Mouse (Mus musculus) stomach, embryonic 14.5 days (tissue): ENCODE results near the gene Prkcg. TPM values are rescaled to one million over a fixed set of nuclear protein-coding genes. Genes with fewer than 3 reads are reported as not detected.

Experiments
- ATAC-seq: fragments of 200-750 bp; cut with Nextera tagmentation; 2 replicates; pipeline ENCODE4 v1.8.0; 2017; ENCODE audit warnings: low read depth, moderate TSS enrichment; ENCODE audit not compliant: insufficient number of reproducible peaks, insufficient read depth, low FRiP score
- H3K27ac ChIP-seq: fragments of 300-500 bp; sonication (generic); 2 replicates; pipeline ENCODE4 v1.5.1; 2014; ENCODE audit warnings: mild to moderate bottlenecking, low read length, moderate library complexity, mixed read lengths
- H3K27me3 ChIP-seq: fragments of 300-500 bp; sonication (generic); 2 replicates; pipeline ENCODE4 v1.6.1; 2014; ENCODE audit warnings: low read length, control low read depth, mixed read lengths; ENCODE audit not compliant: control insufficient read depth, insufficient read depth
- H3K36me3 ChIP-seq: fragments of 300-500 bp; sonication (generic); 2 replicates; pipeline ENCODE4 v1.6.1; 2014; ENCODE audit warnings: mild to moderate bottlenecking, control low read depth, low read length, moderate library complexity, mixed read lengths; ENCODE audit not compliant: control insufficient read depth, insufficient read depth
- H3K4me1 ChIP-seq: fragments of 300-500 bp; sonication (generic); 2 replicates; pipeline ENCODE4 v1.6.1; 2014; ENCODE audit warnings: low read length, control low read depth, mixed read lengths; ENCODE audit not compliant: control insufficient read depth, insufficient read depth
- H3K4me2 ChIP-seq: fragments of 300-500 bp; sonication (generic); replicated peaks from 2 replicates; pipeline ENCODE4 v1.6.1; 2014; ENCODE audit warnings: low read depth, low read length, control low read depth
- H3K4me3 ChIP-seq: fragments of 300-500 bp; sonication (generic); 2 replicates; pipeline ENCODE4 v1.5.1; 2014; ENCODE audit warnings: low read depth, low read length, control low read depth
- H3K9ac ChIP-seq: fragments of 300-500 bp; sonication (generic); replicated peaks from 2 replicates; pipeline ENCODE4 v1.6.1; 2014; ENCODE audit warnings: low read depth, mild to moderate bottlenecking, control low read depth, low read length, moderate library complexity, mixed read lengths
- H3K9me3 ChIP-seq: fragments of 300-500 bp; sonication (generic); 2 replicates; pipeline ENCODE4 v1.6.1; 2016; ENCODE audit warnings: low read depth, low read length, control low read depth; ENCODE audit not compliant: control insufficient read depth
- WGBS: fragments of 180-500 bp; shearing (Covaris S2); extraction: QIAGEN DNeasy Blood & Tissue Kit; methylation state at CpG from one replicate; pipeline ENCODE4 v1.1.7; 2014; 5-methylcytosine and 5-hydroxymethylcytosine counted together
- polyA plus RNA-seq: library from polyadenylated mRNA; unstranded; fragments of >200 nt; fragmentation: Nextera tagmentation; extraction: Ambion mirVana; gene quantifications from 2 replicates; pipeline ENCODE4 v1.2.1, GENCODE M21; 2014

Prkcg gene
- polyA plus RNA-seq, 1 experiment from 2014 or later, result 0.75 TPM

DNA sequence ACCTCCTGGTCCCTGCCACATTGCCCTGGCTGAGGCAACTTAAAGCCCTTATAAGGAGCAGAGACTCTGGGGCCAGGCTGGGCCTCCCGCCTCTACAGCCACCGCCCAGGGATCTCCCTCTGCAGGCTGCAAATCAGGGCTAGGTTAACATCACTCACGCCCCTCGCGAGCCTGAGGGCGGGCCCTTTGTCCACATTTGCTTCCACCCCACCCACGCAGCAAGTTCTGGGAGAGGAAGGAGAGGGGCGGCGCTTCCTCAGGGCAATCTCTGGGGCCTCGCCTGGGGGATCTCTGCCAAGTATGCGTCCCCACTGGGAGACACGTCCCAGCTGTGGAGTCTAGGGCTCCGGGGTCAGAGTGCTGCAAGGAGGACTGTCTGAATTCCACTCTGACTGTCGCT lies 3.8 kb downstream of the Prkcg start:
- WGBS, result 1% methylated on average over 14 of the region's 14 CpGs
- H3K4me2 ChIP-seq, result peak overlapping the region; percentile 73
- H3K27me3 ChIP-seq, result no peaks in the 10 kb centered on the region
- H3K4me3 ChIP-seq, result peak overlapping the region; percentile 54
- H3K9ac ChIP-seq, result peak overlapping the region; percentile 34; the same call in 1 of the 2 replicates
- peak; percentile 85 for ATAC-seq
- H3K4me1 ChIP-seq, result peaks cover 26% of the 10 kb centered on the region; the same call in 1 of the 2 replicates
- H3K9me3 ChIP-seq, result no peaks in the 10 kb centered on the region
- H3K36me3 ChIP-seq, result peaks cover 31% of the 10 kb centered on the region
- H3K27ac ChIP-seq, result peak overlapping the region; percentile 94

- Histone ChIP-seq H3K27ac (no peak overlapping the region), H3K9me3 (no peaks in the 10 kb centered on the region), H3K27me3 (no peaks in the 10 kb centered on the region), H3K4me1 (peaks cover 30% of the 10 kb centered on the region; the same call in 1 of the 2 replicates), H3K36me3 (peaks cover 48% of the 10 kb centered on the region), H3K9ac (no peak overlapping the region), H3K4me2 (no peak overlapping the region), H3K4me3 (no peak overlapping the region)
- ATAC-seq, result no peak
- 87% methylated on average over 1 of the region's 1 CpGs for WGBS
Measured at GRCm38 (mm10) chr7:3294794-3295193, 5.8 kb downstream of the Prkcg start.

DNA sequence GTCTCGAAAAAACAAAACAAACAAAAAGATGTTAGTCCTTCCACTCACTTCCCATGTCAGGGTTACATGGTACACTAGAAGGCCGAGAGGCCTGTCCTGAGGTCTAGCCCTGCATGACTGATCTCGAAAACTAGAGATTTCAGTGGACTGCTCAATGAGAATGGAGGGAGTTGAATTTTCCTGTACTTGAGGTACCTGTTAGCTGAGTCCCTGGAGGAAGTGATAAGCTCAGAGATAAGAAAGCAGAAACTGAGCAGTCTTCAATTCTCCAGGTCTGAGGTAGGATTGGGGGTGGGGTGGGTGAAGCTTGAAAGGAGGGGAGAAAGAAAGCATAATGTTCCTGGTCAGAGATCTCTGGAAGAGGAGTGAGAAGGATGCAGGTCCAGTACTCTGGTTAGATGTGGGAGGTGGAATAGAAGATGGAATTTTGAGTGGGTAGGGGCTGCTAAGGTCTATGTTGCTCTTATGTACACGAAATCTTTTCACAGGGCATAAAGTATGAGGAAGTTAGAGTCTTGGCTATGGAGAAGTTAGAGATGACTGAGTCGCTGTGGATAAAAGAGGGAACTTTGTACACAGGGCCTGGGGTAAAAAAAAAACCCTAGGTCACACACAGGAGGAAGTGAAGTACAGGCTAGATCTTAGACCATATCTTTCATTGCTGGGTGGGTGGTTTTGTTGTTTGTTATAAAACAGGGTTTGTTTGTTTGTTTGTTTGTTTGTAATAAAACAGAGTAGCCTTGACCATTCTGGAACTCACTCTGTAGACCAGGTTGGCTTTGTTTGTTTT lies 6.5 kb downstream of the Prkcg start:
- H3K36me3 ChIP-seq, result peaks cover 53% of the 10 kb centered on the region
- H3K27me3 ChIP-seq, result no peaks in the 10 kb centered on the region
- H3K27ac ChIP-seq, result no peak overlapping the region
- no peak for ATAC-seq
- no peak overlapping the region for H3K4me3 ChIP-seq
- 83% methylated on average over 5 of the region's 5 CpGs for WGBS
- H3K9ac ChIP-seq, result no peak overlapping the region
- H3K9me3 ChIP-seq, result no peaks in the 10 kb centered on the region
- peaks cover 30% of the 10 kb centered on the region; the same call in 1 of the 2 replicates for H3K4me1 ChIP-seq
- no peak overlapping the region for H3K4me2 ChIP-seq

GRCm38 (mm10) chr7:3296711-3297110 lies 7.7 kb downstream of the Prkcg start:
- Histone ChIP-seq H3K4me3 (no peak overlapping the region), H3K27me3 (no peaks in the 10 kb centered on the region), H3K4me1 (peaks cover 22% of the 10 kb centered on the region; the same call in 1 of the 2 replicates), H3K4me2 (no peak overlapping the region), H3K27ac (no peak overlapping the region), H3K9ac (no peak overlapping the region), H3K36me3 (peaks cover 53% of the 10 kb centered on the region), H3K9me3 (no peaks in the 10 kb centered on the region)
- no peak for ATAC-seq
- 93% methylated on average over 16 of the region's 16 CpGs for WGBS

- Histone ChIP-seq H3K36me3 (peaks cover 45% of the 10 kb centered on the region), H3K4me1 (peaks cover 21% of the 10 kb centered on the region; the same call in 1 of the 2 replicates), H3K4me3 (no peak overlapping the region), H3K9me3 (no peaks in the 10 kb centered on the region), H3K27ac (no peak overlapping the region), H3K9ac (no peak overlapping the region), H3K4me2 (no peak overlapping the region), H3K27me3 (0 out of 2 replicates have a peak, but pooled peaks cover 4% of the 10 kb centered on the region)
- no peak for ATAC-seq
- 54% methylated on average over 7 of the region's 7 CpGs for WGBS
Measured at GRCm38 (mm10) chr7:3299941-3300617, 11.1 kb downstream of the Prkcg start.

- no peak for ATAC-seq
- Histone ChIP-seq H3K27me3 (0 out of 2 replicates have a peak, but pooled peaks cover 4% of the 10 kb centered on the region), H3K9ac (no peak overlapping the region), H3K4me3 (no peak overlapping the region), H3K4me1 (peaks cover 16% of the 10 kb centered on the region; the same call in 1 of the 2 replicates), H3K36me3 (peaks cover 39% of the 10 kb centered on the region), H3K4me2 (no peak overlapping the region), H3K27ac (no peak overlapping the region), H3K9me3 (no peaks in the 10 kb centered on the region)
- WGBS, result 72% methylated on average over 8 of the region's 8 CpGs
Measured at GRCm38 (mm10) chr7:3300891-3301627, 12.1 kb downstream of the Prkcg start.

- WGBS, result 8% methylated on average over 33 of the region's 33 CpGs
- no peak overlapping the region for H3K9ac ChIP-seq
- H3K9me3 ChIP-seq, result no peaks in the 10 kb centered on the region
- H3K4me2 ChIP-seq, result peak overlapping the region; percentile 59
- H3K4me1 ChIP-seq, result peaks cover 15% of the 10 kb centered on the region; the same call in 1 of the 2 replicates
- H3K27me3 ChIP-seq, result 0 out of 2 replicates have a peak, but pooled peaks cover 4% of the 10 kb centered on the region
- ATAC-seq, result 0 out of 2 replicates have a peak, but pooled peaks have one; percentile 33
- no peak overlapping the region for H3K27ac ChIP-seq
- peak overlapping the region; percentile 25 for H3K4me3 ChIP-seq
- H3K36me3 ChIP-seq, result peaks cover 30% of the 10 kb centered on the region
Measured at GRCm38 (mm10) chr7:3301628-3302555, 12.9 kb downstream of the Prkcg start.
